Mouse (Mus musculus) kidney, adult 8-10 months (tissue): ENCODE measurements around the gene Rnf20.
A peak's percentile ranks its signal among the peaks of the same experiment; 100 is the strongest.
"Not testable (repeated sequence)": the region's sequence is repeated elsewhere in the genome, so short reads cannot be mapped to it uniquely, and the experiment has no call there.

Experiments
- DNase-seq, 2 experiments: peaks; one replicate each; pipeline ENCODE4 v3.0.0; 2022

Rnf20 gene

GRCm38 (mm10) chr4:49631319-49632138 is at the start of gene Rnf20:
TSS of gene Rnf20 (plus strand) at chr4:49632006.
- peak; percentile 95 to 96 for DNase-seq

- no peak for DNase-seq
These were observed 47.6 kb upstream of the Rnf20 start for GRCm38 (mm10) chr4:49583965-49584831.

- no peak for DNase-seq
These were observed 46.2 kb upstream of the Rnf20 start for GRCm38 (mm10) chr4:49585524-49586101.

GRCm38 (mm10) chr4:49586811-49587210 is 45.0 kb upstream of the Rnf20 start:
- DNase-seq: no peak

GRCm38 (mm10) chr4:49590152-49590551 is 41.7 kb upstream of the Rnf20 start:
- DNase-seq: no peak

- peak in 1 of 2 experiments; percentile 11 for DNase-seq
These were observed 35.0 kb upstream of the Rnf20 start for GRCm38 (mm10) chr4:49596846-49597182.

GRCm38 (mm10) chr4:49597183-49598100 is 34.4 kb upstream of the Rnf20 start, which contains the start of gene Tmem246:
TSS of gene Tmem246 (minus strand) at chr4:49597876.
- peak; percentile 60 for DNase-seq

- peak in 1 of 2 experiments; percentile 55 for DNase-seq
These were observed 28.6 kb upstream of the Rnf20 start for GRCm38 (mm10) chr4:49603161-49603560.

- no peak for DNase-seq
These were observed 27.7 kb upstream of the Rnf20 start for GRCm38 (mm10) chr4:49604016-49604546.

GRCm38 (mm10) chr4:49604616-49605015 is 27.2 kb upstream of the Rnf20 start:
- no peak for DNase-seq

- DNase-seq: no peak
These were observed 26.3 kb upstream of the Rnf20 start for GRCm38 (mm10) chr4:49605459-49605858.

GRCm38 (mm10) chr4:49616924-49617323 is 14.9 kb upstream of the Rnf20 start:
- DNase-seq: no peak

GRCm38 (mm10) chr4:49619861-49620260 is 11.9 kb upstream of the Rnf20 start:
- DNase-seq: not testable (repeated sequence)

GRCm38 (mm10) chr4:49622272-49622671 is 9.5 kb upstream of the Rnf20 start:
- DNase-seq: no peak

GRCm38 (mm10) chr4:49623916-49624315 is 7.9 kb upstream of the Rnf20 start:
- DNase-seq: no peak

GRCm38 (mm10) chr4:49624969-49625368 is 6.8 kb upstream of the Rnf20 start:
- not testable (repeated sequence) for DNase-seq

- peak; percentile 64 to 85 for DNase-seq
These were observed 4.8 kb upstream of the Rnf20 start for GRCm38 (mm10) chr4:49626973-49627372.

GRCm38 (mm10) chr4:49628941-49629340 is 2.9 kb upstream of the Rnf20 start:
- peak; percentile 59 to 68 for DNase-seq

GRCm38 (mm10) chr4:49632139-49632481 is 304 bp downstream of the Rnf20 start:
- no peak for DNase-seq

GRCm38 (mm10) chr4:49637821-49638220 is 6.0 kb downstream of the Rnf20 start:
- no peak for DNase-seq

GRCm38 (mm10) chr4:49639913-49640312 is 8.1 kb downstream of the Rnf20 start:
- DNase-seq: no peak

GRCm38 (mm10) chr4:49659421-49659820 is 27.6 kb downstream of the Rnf20 start:
- DNase-seq: no peak
